Mouse (Mus musculus) neural tube, embryonic 15.5 days (tissue): ENCODE measurements at regions not wholly inside any gene's neighbourhood (a gene's known extent, or its start where the extent isn't known, plus 50 kb on each side); places are given as distances from the start of the nearest gene placed in this dataset.

Source experiments
- ATAC-seq: fragments of 200-750 bp; cut with Nextera tagmentation; 2 replicates; pipeline ENCODE4 v1.8.0; 2017; ENCODE audit warnings: mild to moderate bottlenecking, moderate TSS enrichment, moderate library complexity; ENCODE audit not compliant: low FRiP score
- H3K27ac ChIP-seq: fragments of 300-500 bp; sonication (generic); replicated peaks from 2 replicates; pipeline ENCODE4 v1.5.1; 2015; ENCODE audit warnings: mild to moderate bottlenecking, inconsistent platforms
- H3K27me3 ChIP-seq: fragments of 300-500 bp; sonication (generic); replicated peaks from 2 replicates; pipeline ENCODE4 v1.6.1; 2015; ENCODE audit warnings: inconsistent platforms
- H3K36me3 ChIP-seq: fragments of 300-500 bp; sonication (generic); 2 replicates; pipeline ENCODE4 v1.6.1; 2015; ENCODE audit warnings: inconsistent platforms
- H3K4me1 ChIP-seq: fragments of 300-500 bp; sonication (generic); 2 replicates; pipeline ENCODE4 v1.6.1; 2015; ENCODE audit warnings: inconsistent platforms
- H3K4me2 ChIP-seq: fragments of 300-500 bp; sonication (generic); 2 replicates; pipeline ENCODE4 v1.6.1; 2015; ENCODE audit warnings: inconsistent platforms, mild to moderate bottlenecking, moderate library complexity
- H3K4me3 ChIP-seq: fragments of 300-500 bp; sonication (generic); replicated peaks from 2 replicates; pipeline ENCODE4 v1.5.1; 2015; ENCODE audit warnings: mild to moderate bottlenecking, inconsistent platforms
- H3K9ac ChIP-seq: fragments of 300-500 bp; sonication (generic); replicated peaks from 2 replicates; pipeline ENCODE4 v1.6.1; 2015; ENCODE audit warnings: mild to moderate bottlenecking, inconsistent platforms
- H3K9me3 ChIP-seq: fragments of 300-500 bp; sonication (generic); replicated peaks from 2 replicates; pipeline ENCODE4 v1.6.1; 2016; ENCODE audit warnings: inconsistent platforms
- WGBS: fragments of 180-500 bp; shearing (Covaris S2); methylation state at CpG from one replicate; pipeline ENCODE4 v1.1.7; 2015; ENCODE audit warnings: mixed read lengths; 5-methylcytosine and 5-hydroxymethylcytosine counted together

GRCm38 (mm10) chr2:74463407-74463806 is 115.8 kb downstream of the Lnpk start:
- WGBS = 83% methylated on average over 2 of the region's 2 CpGs

GRCm38 (mm10) chr2:74461211-74461844 is 117.9 kb downstream of the Lnpk start:
- H3K4me1 ChIP-seq = no peaks in the 10 kb centered on the region
- no peak for ATAC-seq
- H3K9ac ChIP-seq = no peak overlapping the region
- H3K36me3 ChIP-seq = no peaks in the 10 kb centered on the region
- WGBS = 56% methylated on average over 11 of the region's 11 CpGs
- no peaks in the 10 kb centered on the region for H3K9me3 ChIP-seq
- H3K27ac ChIP-seq = no peak overlapping the region
- H3K4me2 ChIP-seq = no peak overlapping the region
- H3K27me3 ChIP-seq = no peaks in the 10 kb centered on the region; the same call in 1 of the 2 replicates
- H3K4me3 ChIP-seq = no peak overlapping the region

More at GRCm38 (mm10) chr2:74463407-74463806, 115.8 kb downstream of the Lnpk start:
- Histone ChIP-seq H3K9ac (no peak overlapping the region), H3K27me3 (no peaks in the 10 kb centered on the region; the same call in 1 of the 2 replicates), H3K4me3 (no peak overlapping the region), H3K9me3 (no peaks in the 10 kb centered on the region), H3K27ac (no peak overlapping the region), H3K36me3 (no peaks in the 10 kb centered on the region), H3K4me2 (no peak overlapping the region), H3K4me1 (no peaks in the 10 kb centered on the region)
- no peak for ATAC-seq

- Histone ChIP-seq H3K36me3 (no peaks in the 10 kb centered on the region), H3K4me3 (no peak overlapping the region), H3K9me3 (no peaks in the 10 kb centered on the region), H3K27me3 (no peaks in the 10 kb centered on the region; the same call in 1 of the 2 replicates), H3K4me2 (no peak overlapping the region), H3K4me1 (peaks cover 24% of the 10 kb centered on the region), H3K27ac (no peak overlapping the region), H3K9ac (no peak overlapping the region)
- WGBS = 82% methylated on average over 4 of the region's 4 CpGs
- ATAC-seq = no peak
Observed at GRCm38 (mm10) chr2:74454431-74454830, 124.8 kb downstream of the Lnpk start.

- H3K9ac ChIP-seq = no peak overlapping the region
- H3K9me3 ChIP-seq = no peaks in the 10 kb centered on the region
- H3K4me1 ChIP-seq = peaks cover 24% of the 10 kb centered on the region
- H3K4me2 ChIP-seq = no peak overlapping the region
- no peak overlapping the region for H3K27ac ChIP-seq
- no peaks in the 10 kb centered on the region for H3K36me3 ChIP-seq
- no peak for ATAC-seq
- no peak overlapping the region for H3K4me3 ChIP-seq
- no peaks in the 10 kb centered on the region; the same call in 1 of the 2 replicates for H3K27me3 ChIP-seq
- WGBS = 91% methylated on average over 1 of the region's 1 CpGs
Observed at GRCm38 (mm10) chr2:74452679-74453078, 126.6 kb downstream of the Lnpk start.

- Histone ChIP-seq H3K27me3 (no peaks in the 10 kb centered on the region; the same call in 1 of the 2 replicates), H3K4me2 (peak overlapping the region; percentile 44), H3K36me3 (no peaks in the 10 kb centered on the region), H3K9ac (no peak overlapping the region), H3K4me3 (no peak overlapping the region), H3K9me3 (no peaks in the 10 kb centered on the region), H3K4me1 (peaks cover 24% of the 10 kb centered on the region), H3K27ac (peak overlapping the region; percentile 70)
- ATAC-seq = peak; percentile 49; the same call in 1 of the 2 replicates
- WGBS = 23% methylated on average over 6 of the region's 6 CpGs
Observed at GRCm38 (mm10) chr2:74451578-74451977, 127.7 kb downstream of the Lnpk start.

- H3K4me3 ChIP-seq = no peak overlapping the region
- no peaks in the 10 kb centered on the region for H3K36me3 ChIP-seq
- no peaks in the 10 kb centered on the region; the same call in 1 of the 2 replicates for H3K27me3 ChIP-seq
- peak overlapping the region; percentile 44 for H3K4me2 ChIP-seq
- no peak overlapping the region for H3K9ac ChIP-seq
- peaks cover 24% of the 10 kb centered on the region for H3K4me1 ChIP-seq
- H3K9me3 ChIP-seq = no peaks in the 10 kb centered on the region
- peak overlapping the region; percentile 70 for H3K27ac ChIP-seq
- peak; percentile 89 for ATAC-seq
- 13% methylated on average over 4 of the region's 4 CpGs for WGBS
Observed at GRCm38 (mm10) chr2:74451038-74451437, 128.2 kb downstream of the Lnpk start.

GRCm38 (mm10) chr2:74450064-74450765 is 129.0 kb downstream of the Lnpk start:
- Histone ChIP-seq H3K9me3 (no peaks in the 10 kb centered on the region), H3K4me3 (no peak overlapping the region), H3K27ac (peak overlapping the region; percentile 69), H3K36me3 (no peaks in the 10 kb centered on the region), H3K27me3 (no peaks in the 10 kb centered on the region; the same call in 1 of the 2 replicates), H3K4me2 (no peak overlapping the region), H3K4me1 (peaks cover 24% of the 10 kb centered on the region), H3K9ac (no peak overlapping the region)
- WGBS = 23% methylated on average over 11 of the region's 11 CpGs
- ATAC-seq = no peak; the same call in 1 of the 2 replicates

GRCm38 (mm10) chr2:74435184-74435911 is 143.9 kb downstream of the Lnpk start:
- no peak overlapping the region for H3K4me2 ChIP-seq
- H3K4me3 ChIP-seq = no peak overlapping the region
- H3K27me3 ChIP-seq = no peaks in the 10 kb centered on the region
- peaks cover 4% of the 10 kb centered on the region; the same call in 1 of the 2 replicates for H3K9me3 ChIP-seq
- WGBS = 87% methylated on average over 13 of the region's 13 CpGs
- H3K36me3 ChIP-seq = no peaks in the 10 kb centered on the region
- H3K27ac ChIP-seq = no peak overlapping the region
- H3K4me1 ChIP-seq = no peaks in the 10 kb centered on the region
- H3K9ac ChIP-seq = no peak overlapping the region
- ATAC-seq = no peak

- no peaks in the 10 kb centered on the region for H3K27me3 ChIP-seq
- H3K9me3 ChIP-seq = no peaks in the 10 kb centered on the region
- H3K27ac ChIP-seq = peak overlapping the region; percentile 76
- H3K4me2 ChIP-seq = peak overlapping the region; percentile 54
- peak overlapping the region; percentile 38 for H3K9ac ChIP-seq
- WGBS = 13% methylated on average over 15 of the region's 15 CpGs
- no peaks in the 10 kb centered on the region for H3K36me3 ChIP-seq
- peaks cover 12% of the 10 kb centered on the region for H3K4me1 ChIP-seq
- H3K4me3 ChIP-seq = peak overlapping the region; percentile 28
- ATAC-seq = peak; percentile 93
Observed at GRCm38 (mm10) chr2:74426746-74427145, 152.5 kb downstream of the Lnpk start.

- Histone ChIP-seq H3K4me3 (no peak overlapping the region), H3K27ac (no peak overlapping the region), H3K9ac (no peak overlapping the region), H3K9me3 (no peaks in the 10 kb centered on the region), H3K36me3 (no peaks in the 10 kb centered on the region), H3K4me2 (no peak overlapping the region), H3K27me3 (no peaks in the 10 kb centered on the region), H3K4me1 (peaks cover 12% of the 10 kb centered on the region)
- ATAC-seq = no peak
- 86% methylated on average over 3 of the region's 3 CpGs for WGBS
Observed at GRCm38 (mm10) chr2:74424726-74425125, 154.5 kb downstream of the Lnpk start.

GRCm38 (mm10) chr2:74416097-74416496 is 163.1 kb downstream of the Lnpk start:
- no peak overlapping the region for H3K4me3 ChIP-seq
- no peak overlapping the region for H3K9ac ChIP-seq
- no peak for ATAC-seq
- H3K27ac ChIP-seq = no peak overlapping the region
- 15% methylated on average over 4 of the region's 4 CpGs for WGBS
- no peaks in the 10 kb centered on the region for H3K9me3 ChIP-seq
- H3K4me2 ChIP-seq = no peak overlapping the region
- H3K36me3 ChIP-seq = no peaks in the 10 kb centered on the region
- H3K4me1 ChIP-seq = no peaks in the 10 kb centered on the region
- H3K27me3 ChIP-seq = no peaks in the 10 kb centered on the region
